Mouse (Mus musculus): ENCODE measurements around the gene Lpin1. TPM values are rescaled to one million over a fixed set of nuclear protein-coding genes. Genes with fewer than 3 reads are reported as not detected.

Gene Lpin1
- total RNA-seq (2021), result 53.1 and 72.2 TPM in 2 replicates
- long read RNA-seq, full-length matches to known transcripts, result 8 of 51 reads
- long read RNA-seq, partial matches to known transcripts, result 21 of 51 reads
- long read RNA-seq, other reads (novel, unspliced or antisense), result 22 of 51 reads

DNA sequence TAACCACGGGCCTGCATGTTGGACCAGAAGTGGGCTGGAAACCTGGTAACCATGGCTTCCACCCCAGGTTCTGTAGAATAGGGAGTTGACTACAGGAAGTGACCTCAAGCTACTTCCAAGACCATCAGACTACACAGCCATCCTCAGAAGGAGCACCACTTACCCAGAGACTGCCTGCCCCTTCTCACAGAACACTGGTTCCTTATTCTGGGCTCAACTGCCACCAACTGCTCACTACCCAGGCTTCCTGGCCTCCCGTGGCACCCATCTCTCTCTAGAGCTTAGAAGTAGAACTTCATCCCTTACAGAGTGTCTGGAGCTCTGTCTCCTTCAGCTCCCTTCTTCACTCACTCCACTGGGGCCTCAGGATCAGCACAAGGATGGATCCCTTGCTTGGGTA is at the start of gene Lpin1:
Gene Lpin1, minus strand, starts transcription at position 31 of the 400 bp plus-strand sequence.
- no peak for DNase-seq

DNA sequence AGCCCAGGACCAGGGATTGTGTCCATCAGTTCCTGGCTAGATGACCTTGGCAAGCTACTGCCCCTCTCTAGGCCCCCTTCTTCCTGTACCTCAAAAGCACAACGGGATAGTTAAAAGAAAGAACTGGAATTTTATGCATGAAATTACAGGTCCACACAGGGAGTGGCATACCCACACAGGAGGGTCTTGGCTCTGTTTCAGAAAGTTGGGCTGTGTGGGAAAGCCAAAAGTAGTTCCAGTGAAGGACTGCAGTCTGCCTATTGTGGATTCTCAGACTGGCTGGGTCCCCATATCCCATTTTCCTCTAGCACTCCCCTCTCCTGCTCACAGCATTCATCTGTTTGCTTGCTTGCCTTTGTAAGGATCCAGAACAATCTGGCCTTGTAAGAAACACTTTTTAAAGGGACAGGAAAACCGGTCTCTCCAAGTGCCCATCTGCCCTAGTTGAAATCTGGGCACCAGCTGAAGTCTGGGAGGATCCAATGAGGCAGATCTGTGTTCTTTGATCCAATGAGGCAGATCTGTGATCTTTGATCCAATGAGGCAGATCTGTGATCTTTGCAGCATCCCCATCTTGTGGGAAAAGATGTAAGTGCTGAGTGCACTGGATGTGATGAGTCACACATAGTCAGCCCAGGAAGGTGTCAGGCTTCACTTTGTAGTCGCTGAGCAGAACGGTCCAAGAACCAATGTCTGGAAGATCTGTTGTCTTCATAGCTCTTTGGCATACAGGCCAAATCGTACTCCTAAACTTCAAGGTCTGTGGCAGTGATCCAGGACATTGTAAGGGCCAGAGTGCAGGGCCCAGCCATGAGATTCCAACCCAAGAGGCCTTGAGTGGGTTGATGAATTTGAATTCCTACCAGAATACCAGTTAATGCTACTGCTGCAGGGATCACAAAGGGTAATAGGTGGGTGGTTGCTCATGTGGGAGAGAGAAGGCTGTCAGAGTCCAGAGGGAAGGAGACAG is 46.4 kb upstream of the Lpin1 start:
- no peak for DNase-seq

DNA sequence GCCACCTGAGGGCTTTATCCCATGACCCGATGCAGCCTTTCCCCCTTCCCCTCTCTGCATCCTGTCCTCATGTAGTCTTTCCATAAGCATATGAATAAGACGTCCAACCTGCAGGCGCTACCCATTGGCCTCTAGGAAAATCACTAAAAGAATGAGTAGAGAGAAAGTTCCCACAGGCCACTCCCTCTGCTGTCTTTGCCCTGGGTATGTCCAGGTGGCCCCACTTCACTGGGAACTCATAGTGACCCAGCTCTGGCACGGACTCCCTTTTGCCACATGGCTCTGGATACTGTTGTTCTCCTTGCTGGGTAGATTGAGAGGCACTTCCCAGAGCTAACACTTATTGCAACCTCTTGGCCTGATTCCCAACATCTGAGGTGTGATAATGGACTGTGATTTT is 44.8 kb upstream of the Lpin1 start:
- DNase-seq, result no peak

DNA sequence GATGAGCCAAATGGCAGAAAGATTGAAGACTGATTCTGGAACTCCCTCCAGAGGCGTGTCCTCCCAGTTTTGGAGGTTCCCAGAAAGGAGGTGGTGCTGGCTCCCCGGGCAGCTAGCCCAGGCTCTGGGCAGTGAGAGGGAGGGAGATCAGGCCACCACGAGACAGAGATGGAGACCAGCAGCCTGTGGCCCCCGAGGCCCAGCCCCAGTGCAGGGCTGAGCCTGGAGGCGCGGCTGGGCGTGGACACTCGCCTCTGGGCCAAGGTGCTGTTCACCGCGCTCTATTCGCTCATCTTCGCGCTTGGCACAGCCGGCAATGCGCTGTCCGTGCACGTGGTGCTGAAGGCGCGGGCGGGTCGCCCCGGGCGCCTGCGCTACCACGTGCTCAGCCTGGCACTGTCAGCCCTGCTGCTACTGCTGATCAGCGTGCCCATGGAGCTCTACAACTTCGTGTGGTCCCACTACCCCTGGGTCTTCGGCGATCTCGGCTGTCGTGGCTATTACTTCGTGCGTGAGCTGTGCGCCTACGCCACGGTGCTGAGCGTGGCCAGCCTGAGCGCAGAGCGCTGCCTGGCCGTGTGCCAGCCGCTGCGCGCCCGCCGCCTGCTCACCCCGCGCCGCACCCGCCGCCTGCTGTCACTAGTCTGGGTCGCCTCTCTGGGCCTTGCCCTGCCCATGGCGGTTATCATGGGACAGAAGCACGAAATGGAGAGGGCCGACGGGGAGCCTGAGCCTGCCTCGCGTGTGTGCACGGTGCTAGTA is 42.7 kb upstream of the Lpin1 start, which contains the start of gene Ntsr2:
Gene Ntsr2, plus strand, starts transcription at position 51 of the 762 bp plus-strand sequence.
- DNase-seq, result peak; percentile 86

DNA sequence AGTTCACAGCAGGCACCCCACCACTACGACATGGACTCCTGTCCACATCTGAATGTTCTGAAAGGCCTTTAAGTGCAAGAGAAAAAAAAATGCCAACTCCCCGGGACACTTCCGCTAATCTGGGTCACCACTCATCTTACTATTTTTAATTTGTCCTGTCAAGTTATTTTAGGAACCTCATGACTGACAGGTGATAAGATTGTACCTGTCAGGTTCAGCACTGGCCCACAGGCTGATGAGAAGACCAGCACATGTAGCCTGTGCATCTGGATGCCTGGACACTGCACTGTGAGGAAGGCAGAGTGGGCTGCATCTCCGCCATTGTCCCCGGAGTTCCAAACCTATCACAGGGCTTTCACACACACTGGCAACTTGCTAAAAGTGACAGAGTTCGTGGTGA is 39.1 kb upstream of the Lpin1 start:
- no peak for DNase-seq

DNA sequence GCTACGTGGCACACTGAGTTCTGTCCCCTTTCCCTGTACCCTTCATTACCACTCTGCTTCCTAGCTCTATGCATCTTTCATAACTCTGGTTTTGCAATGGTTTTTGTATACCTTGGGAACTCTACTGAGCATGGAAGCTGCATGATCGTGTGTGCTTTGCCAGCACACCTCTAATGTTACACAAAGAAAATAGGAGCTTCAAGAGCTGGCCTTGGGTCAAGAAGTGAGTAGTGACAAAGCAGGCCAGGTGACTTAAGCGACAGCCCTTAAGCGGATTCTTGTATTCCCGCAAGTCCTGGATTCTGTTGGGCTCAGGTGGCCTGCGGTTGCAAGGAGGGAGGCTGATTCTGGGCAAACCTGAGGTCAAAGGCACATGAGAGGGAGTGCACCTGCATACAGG is 37.5 kb upstream of the Lpin1 start:
- DNase-seq, result no peak

DNA sequence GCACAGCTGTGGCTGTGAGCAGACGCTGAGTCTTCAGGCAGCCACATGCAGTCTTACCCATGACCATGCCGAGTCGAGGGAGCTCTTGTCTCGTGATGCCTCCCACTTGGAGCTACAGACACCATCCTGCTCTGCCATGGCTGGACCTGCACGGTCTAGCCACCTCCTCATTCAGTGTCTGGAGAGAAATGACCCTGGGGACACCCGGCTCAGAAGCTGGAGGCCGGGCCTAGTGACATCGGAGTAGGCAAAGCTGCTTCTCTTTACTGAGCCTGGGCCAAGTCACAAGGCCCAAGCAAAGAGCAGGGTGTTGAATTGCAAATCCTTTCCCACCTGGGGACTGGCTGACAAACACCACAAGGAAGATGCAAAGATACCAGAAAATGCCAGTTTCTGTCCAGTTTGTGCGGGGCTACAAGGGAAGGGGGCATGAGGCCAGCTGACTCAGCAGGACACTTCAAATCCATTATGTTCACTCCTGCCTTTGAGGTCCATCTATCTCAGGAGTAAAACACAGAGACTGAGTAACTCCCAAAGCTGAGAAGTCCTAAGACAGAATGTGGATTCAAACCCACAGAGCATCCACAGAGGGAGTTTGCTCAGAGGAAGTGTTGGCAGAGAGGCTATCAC is 36.1 kb upstream of the Lpin1 start:
- no peak for DNase-seq

DNA sequence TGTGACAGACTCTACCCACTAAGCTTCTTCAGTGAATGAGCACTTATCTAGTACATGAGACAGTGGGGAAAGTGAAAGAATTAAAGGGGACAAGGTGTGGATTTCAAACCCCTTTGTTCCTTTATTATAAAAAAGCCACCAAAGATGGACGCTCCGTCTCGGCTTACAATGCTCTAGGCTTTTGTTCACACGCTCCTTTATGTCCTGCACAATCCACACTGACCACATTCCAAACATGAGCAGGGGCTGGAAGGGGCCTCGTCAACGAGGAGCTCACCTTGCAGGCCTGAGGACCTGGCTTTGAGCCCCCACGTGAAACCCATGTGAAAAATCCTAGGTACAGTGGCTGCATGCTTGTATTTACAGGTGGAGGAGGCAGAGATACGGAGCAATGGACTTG is 33.9 kb upstream of the Lpin1 start:
- no peak for DNase-seq

DNA sequence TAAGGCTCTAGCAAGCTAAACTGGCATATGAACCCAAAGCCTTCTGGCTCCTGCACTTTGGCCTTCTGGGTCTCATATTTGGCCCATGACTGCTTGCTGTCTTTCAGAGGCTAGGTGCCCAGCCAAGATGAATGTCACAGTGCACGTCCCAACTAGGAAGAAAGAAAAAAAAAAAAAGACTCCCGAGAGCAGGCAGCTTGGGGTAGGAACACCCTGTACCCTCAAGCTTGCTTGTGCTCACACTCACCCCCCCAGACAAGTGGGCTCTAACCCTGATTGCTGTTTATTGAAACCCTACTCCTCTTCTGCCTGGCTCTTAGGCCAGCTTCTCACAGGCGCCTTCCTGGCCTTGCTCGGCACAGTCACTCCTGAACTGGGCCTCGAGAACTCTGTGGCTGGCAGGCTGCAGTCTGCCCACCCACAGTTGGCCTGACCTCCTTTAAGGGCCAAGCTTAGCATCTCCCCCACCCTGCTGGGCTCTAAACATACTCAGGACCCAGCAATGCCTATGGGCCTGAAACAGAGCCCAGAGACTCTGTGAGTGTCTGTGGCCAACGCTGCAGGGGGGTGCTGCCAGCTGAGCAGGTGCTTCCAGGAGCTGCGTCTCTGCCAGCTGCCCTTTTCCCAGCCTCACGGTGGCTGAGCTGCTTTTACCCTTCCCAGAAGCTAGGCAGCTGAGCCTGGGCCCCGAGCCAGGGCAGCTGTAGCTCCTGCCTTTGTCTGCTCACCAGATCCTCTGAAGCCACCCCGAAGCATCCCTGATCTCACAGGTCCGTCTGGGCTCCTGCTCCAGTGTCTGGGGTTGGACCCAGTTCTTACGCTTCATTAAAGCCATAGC is 33.0 kb upstream of the Lpin1 start:
- peak; percentile 48 for DNase-seq

DNA sequence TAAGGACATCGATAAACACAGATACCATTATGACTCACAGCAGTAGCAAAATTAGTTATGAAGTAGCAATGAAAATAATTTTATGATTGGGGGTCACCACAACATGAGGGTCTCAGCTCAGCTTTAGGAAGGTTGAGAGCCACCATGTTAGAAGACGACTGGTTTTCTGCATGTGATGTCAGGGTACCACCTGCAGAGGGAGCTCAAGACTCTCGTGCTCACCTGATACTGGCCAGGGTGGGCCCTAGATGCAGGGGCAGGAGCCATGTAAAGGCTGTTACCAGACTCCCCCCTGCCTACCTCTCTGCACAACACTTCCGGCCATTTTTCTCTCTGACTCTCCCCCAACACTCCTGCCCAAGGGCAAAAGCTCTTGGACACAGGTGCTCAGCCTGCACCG is 31.2 kb upstream of the Lpin1 start:
- peak; percentile 21 for DNase-seq

DNA sequence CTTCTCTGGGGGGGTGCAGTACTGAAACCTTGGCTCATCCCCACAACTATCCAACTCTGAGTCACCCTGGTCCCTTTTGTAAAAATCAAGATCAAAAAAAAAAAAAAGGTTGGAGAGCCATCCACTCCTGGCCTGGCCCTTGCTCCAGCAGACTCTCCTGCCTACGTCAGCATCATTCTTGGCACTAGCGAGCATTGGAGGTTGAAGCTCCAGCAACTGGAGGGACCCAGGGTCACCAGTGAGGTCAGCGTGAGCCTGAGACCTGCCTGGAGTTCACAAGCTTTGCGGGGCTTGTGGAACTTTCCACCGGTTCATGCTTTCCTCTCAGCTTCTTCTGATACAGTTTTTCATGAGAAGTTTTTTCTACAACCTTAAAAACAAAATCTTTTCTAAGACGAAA is 29.3 kb upstream of the Lpin1 start:
- peak; percentile 60 for DNase-seq

DNA sequence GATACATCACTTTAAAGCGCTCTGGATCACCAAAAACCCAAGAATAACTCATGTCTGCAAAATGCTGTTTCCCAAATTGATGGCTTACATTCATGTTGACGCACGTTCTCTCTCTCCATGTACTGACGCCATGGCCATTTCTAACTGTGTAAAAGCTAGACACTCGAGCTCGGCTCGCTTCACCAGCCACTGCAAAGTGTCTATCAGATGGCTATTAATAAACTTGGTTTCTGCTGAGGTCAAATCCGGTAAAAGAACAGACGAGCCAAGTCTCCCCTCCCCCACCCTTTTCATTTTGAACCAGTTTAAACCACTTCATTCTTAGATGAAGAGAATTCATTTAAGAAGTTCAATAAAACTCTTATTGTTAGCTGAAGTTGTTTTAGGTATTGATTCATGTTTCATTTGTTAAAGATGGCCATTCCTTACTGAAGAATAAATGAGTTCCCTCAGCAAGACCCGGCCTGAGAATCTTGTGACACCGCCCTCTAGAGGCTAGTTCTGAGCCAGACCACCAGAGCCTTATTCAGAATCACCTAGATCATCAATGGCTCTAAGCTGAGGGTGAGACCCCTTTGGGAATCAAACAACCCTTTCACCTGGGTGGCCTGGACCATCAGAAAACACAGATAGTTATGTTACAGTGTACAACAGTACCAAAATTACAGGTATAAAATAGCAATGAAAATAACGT is 28.5 kb upstream of the Lpin1 start:
- no peak for DNase-seq

DNA sequence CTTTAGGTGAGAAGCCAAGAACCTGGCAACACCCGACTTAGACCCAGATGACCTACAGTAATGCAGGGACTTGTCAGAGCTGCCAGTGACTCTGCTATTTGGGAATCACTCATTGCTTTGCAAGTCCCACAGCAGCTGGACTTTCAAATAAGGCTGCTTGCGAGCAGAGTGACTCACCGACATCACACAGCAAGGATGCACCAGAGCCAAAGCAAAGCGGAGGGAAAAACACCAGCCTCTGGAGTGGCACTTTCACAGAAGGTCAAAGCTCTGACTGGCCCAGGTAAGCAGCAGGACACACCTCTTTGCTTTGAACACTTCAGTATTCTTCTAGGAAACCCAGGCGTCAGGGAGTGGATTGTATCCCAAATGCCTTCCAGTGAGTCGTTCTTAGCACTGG is 25.1 kb upstream of the Lpin1 start:
- peak; percentile 6 for DNase-seq

DNA sequence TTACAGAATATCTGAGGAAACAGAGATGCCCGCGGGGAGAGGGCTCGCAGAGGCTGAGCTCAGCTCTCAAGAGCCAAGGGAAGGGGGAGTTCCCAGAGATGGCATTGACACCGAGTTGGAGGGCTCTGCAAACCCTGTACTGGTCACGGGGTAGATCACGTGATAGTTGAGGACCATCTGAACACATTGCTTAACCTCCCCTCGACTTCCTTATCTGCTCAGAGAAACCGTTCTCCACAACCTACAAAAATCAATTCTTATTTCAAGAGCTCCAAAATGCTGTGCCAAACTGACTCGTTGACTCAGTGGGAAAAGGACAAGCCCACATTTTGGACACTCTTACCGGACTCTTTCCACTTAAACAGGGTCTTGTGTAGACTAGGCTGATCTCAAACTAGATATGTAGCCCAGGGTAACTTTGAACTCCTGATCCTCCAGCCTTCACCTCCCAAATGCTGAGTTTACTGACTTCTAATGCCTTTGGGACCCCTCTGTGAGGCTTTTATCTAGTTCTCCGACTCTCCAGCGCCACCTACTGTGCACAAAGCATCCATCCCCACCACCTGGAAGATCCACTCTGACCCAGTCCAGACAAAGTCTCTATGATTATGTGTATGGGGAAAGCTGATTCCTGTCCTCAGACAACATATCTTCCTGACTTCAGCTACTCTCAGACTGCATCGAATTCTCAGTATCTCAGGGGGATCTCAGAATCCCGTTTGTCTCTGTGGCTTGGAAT is 23.5 kb upstream of the Lpin1 start:
- peak; percentile 58 for DNase-seq

DNA sequence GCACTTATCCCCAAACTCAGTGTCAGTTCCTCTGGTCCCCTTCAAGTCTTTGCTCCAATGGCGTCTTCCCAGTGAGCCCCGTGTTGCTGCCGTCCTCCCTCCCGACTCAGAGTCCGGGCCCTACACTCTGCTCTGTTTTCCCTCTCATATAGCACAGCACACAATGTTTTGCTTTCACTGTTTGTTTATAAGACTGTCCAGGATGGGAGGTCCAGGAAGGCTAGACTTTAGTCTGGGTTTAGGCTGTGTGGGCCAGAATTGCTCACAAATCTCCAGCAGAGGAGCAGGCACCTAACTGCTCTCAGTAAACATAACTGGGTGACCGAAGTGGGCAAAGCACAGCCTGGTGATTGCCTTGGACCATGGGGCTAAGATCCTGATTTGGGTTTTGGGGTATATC is 22.5 kb upstream of the Lpin1 start:
- DNase-seq, result no peak

DNA sequence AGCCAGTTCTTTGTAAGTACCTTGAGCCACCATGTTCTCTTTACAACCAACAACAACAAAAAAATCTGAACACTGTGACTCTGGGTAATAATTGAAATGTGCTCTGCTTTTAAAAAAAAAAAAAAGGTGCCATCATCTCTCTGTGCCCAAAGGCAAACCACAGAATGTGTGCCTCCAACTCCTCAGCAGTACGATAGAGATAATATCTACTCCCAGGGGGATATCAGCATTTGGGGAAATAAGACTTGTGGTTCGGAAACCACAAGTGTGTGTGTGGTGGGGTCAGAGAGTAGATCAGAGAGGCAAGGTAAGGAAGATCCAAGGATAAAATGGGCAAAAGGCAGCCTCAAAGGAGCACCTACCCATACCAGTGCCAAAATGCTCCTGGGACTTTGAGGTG is 20.7 kb upstream of the Lpin1 start:
- DNase-seq, result no peak

DNA sequence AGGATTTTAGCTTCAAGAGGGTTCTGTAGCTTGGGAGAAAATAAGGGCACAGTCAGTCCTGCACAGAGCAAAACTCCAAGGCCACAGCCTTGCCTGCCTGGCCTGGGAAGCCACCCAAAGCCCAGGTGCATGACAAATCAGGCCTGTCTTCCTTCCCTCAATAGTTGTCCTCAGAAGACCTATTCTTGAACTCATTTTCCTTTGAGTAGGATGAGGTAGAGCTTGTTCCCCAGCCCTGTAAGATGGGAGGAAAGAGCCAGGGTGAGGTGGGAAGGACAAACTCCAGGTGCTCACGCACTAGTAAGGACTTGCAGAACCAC is 20.1 kb upstream of the Lpin1 start:
- peak; percentile 26 for DNase-seq

DNA sequence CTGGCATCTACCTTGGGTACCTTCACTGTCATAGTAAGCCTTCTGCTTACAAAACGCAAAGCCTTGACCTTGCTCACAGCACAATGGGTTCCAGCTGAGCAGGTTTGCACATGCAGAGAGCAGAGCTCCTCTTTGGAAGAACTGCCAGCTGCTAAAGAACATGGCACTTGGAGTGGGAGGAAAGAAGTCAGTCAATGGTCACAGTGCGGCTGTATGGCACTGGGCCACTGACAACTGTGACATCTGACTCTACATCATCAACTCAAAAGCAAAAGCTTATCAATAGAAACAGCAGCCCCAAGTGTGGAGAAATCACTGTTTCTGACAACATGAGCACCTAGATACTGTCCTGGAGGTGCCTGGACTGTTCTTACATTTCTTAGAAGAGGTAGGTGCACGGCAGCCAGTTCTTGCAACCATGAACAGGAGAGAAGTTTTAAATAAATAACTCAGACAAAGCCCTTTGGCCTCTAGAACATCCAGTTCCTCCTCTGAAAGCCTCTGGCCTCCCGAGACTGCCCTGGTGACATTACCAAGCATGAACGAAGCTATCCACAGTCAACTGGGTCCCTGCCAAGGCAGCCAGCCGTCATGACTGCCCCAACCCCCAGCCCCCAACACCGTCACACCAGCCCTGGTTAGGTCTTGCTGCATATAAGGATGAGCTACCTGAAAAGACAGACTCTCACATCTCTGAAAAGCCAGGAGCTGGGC is 19.5 kb upstream of the Lpin1 start:
- peak; percentile 49 for DNase-seq

DNA sequence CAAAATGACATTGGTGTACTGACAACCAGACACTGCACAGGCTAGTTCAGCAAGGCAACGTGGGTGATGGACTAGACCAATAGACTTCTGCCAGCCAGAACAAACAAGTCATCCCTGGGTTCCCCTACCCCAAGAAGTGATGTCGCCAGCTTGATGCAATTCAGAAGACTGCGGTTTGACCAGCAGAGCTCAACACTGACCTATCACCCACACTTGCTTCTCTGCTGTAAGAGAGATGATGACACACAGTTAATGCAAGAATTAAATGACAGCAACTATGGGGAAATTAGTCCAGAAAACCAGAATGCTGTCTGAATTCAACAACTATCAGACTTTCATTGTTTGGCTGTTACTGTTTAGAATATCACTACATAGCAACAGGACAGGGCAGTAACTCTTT is 9.5 kb upstream of the Lpin1 start:
- DNase-seq, result no peak

DNA sequence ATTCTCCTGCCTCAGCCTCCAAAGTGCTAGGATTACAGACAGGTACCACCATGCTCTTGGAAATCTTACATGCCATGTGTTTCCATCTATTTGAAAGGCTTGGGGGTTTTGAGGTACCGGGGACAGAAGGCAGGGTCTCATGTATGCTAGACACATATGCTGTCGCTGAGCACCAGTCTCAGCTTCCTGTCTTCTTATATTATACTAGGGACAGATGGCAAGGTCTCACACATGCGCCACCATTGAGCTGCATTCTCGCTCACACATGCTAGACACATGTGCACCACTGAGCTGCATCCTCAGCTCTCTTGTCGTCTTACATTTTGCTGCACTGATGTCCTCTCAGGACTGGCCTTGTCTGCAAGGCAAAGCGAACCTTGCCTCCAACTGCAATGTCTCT is 8.7 kb upstream of the Lpin1 start:
- DNase-seq, result no peak
